Mouse (Mus musculus) CH12.LX (cell line): ENCODE data around the gene Vti1a.

ENCODE experiments used
- CTCF ChIP-seq, 2 experiments: IDR thresholded peaks in 1 of 2; conservative IDR thresholded peaks in 1 of 2; 2 replicates each; pipeline ENCODE4 v1.5.1; 2011 to 2012; ENCODE audit warnings: low read depth in 2 of 2, low read length in 2 of 2, improper control_type of control experiment in 1 of 2, inconsistent platforms in 1 of 2, mild to moderate bottlenecking in 1 of 2, moderate library complexity in 1 of 2
- ELF1 ChIP-seq: IDR thresholded peaks from 2 replicates; pipeline ENCODE4 v1.6.1; 2014; ENCODE audit warnings: low read depth, mild to moderate bottlenecking, inconsistent platforms, low read length, improper control_type of control experiment
- EP300 ChIP-seq: IDR thresholded peaks from 2 replicates; pipeline ENCODE4 v1.6.1; 2011; ENCODE audit warnings: low read length, improper control_type of control experiment
- MAX ChIP-seq: IDR thresholded peaks from 2 replicates; pipeline ENCODE4 v1.6.1; 2011; ENCODE audit warnings: low read length, improper control_type of control experiment
- POLR2A ChIP-seq: IDR thresholded peaks from 2 replicates; pipeline ENCODE4 v1.6.1; 2011; ENCODE audit warnings: low read depth, mild to moderate bottlenecking, improper control_type of control experiment, low read length
- RAD21 ChIP-seq: IDR thresholded peaks from 2 replicates; pipeline ENCODE4 v1.6.1; 2011; ENCODE audit warnings: low read depth, mild to moderate bottlenecking, low read length, improper control_type of control experiment, moderate library complexity
- ZNF384 ChIP-seq: IDR thresholded peaks from 2 replicates; pipeline ENCODE4 v1.6.1; 2012; ENCODE audit warnings: low read depth, low read length, improper control_type of control experiment, inconsistent platforms

- TF ChIP-seq RAD21: no peak
- no peak for TF ChIP-seq ZNF384
- no peak for TF ChIP-seq POLR2A
- no peak for TF ChIP-seq MAX
- TF ChIP-seq CTCF (conservative IDR thresholded peaks at IDR 0.05 in 1 of 2, IDR thresholded peaks at IDR 0.05 in 1 of 2; ENCODE audit: low read depth in 2 of 2, low read length in 2 of 2): no peak
- TF ChIP-seq ELF1: no peak
- no peak for TF ChIP-seq EP300
Observed at GRCm38 (mm10) chr19:55319521-55319920, 3.4 kb downstream of the Vti1a start.
